Comparison of ENCODE assay signal across 8 mouse cellular contexts in genomic region chr3:86761095-86762035, GRCm38 (mm10).
DNase-seq lines count a peak whose midpoint lies in the region; ATAC-seq lines count a peak whose summit lies in the region.

No protein-coding gene starts in this region.

- no peak overlapping the region for H3K4me2 ChIP-seq in liver, embryonic 12.5 days
- no peak overlapping the region for H3K4me2 ChIP-seq in embryonic facial prominence, embryonic 15.5 days (replicated peaks)
- H3K4me2 ChIP-seq in hindbrain, embryonic 14.5 days (replicated peaks), result peak overlapping the region; percentile 36; the same call in 1 of the 2 replicates

- H3K27ac ChIP-seq in liver, embryonic 12.5 days, result no peak overlapping the region
- H3K27ac ChIP-seq in embryonic facial prominence, embryonic 15.5 days (replicated peaks), result peak overlapping the region; percentile 75
- peak overlapping the region; percentile 64 for H3K27ac ChIP-seq in hindbrain, embryonic 14.5 days
- peak overlapping the region; percentile 81 for H3K27ac ChIP-seq in midbrain, embryonic 10.5 days (replicated peaks)

- no peak overlapping the region for H3K4me3 ChIP-seq in liver, embryonic 12.5 days
- no peak overlapping the region for H3K4me3 ChIP-seq in embryonic facial prominence, embryonic 15.5 days (replicated peaks)
- H3K4me3 ChIP-seq in hindbrain, embryonic 14.5 days (replicated peaks; ENCODE audit: low read length), result no peak overlapping the region
- no peak overlapping the region for H3K4me3 ChIP-seq in midbrain, embryonic 10.5 days

- H3K36me3 ChIP-seq in liver, embryonic 12.5 days, result no peaks in the 10 kb centered on the region
- H3K36me3 ChIP-seq in embryonic facial prominence, embryonic 15.5 days, result 0 out of 2 replicates have a peak, but pooled peaks cover 2% of the 10 kb centered on the region
- H3K36me3 ChIP-seq in hindbrain, embryonic 14.5 days (replicated peaks; ENCODE audit: control insufficient read depth, insufficient read depth), result no peaks in the 10 kb centered on the region
- 0 out of 2 replicates have a peak, but pooled peaks cover 3% of the 10 kb centered on the region for H3K36me3 ChIP-seq in midbrain, embryonic 10.5 days

- ATAC-seq in liver, embryonic 12.5 days, result no peak
- ATAC-seq in embryonic facial prominence, embryonic 15.5 days (ENCODE audit: insufficient number of reproducible peaks, low FRiP score, low TSS enrichment, low read depth), result peak; percentile 85; the same call in 1 of the 2 replicates
- peak; percentile 85 for ATAC-seq in hindbrain, embryonic 14.5 days (ENCODE audit: low FRiP score)

- H3K4me1 ChIP-seq in liver, embryonic 12.5 days, result no peaks in the 10 kb centered on the region
- 0 out of 2 replicates have a peak, but pooled peaks cover 3% of the 10 kb centered on the region for H3K4me1 ChIP-seq in embryonic facial prominence, embryonic 15.5 days
- H3K4me1 ChIP-seq in hindbrain, embryonic 14.5 days (replicated peaks; ENCODE audit: control insufficient read depth, insufficient read depth, low read length), result peaks cover 2% of the 10 kb centered on the region; the same call in 1 of the 2 replicates
- peaks cover 29% of the 10 kb centered on the region for H3K4me1 ChIP-seq in midbrain, embryonic 10.5 days

- WGBS in liver, embryonic 12.5 days (ENCODE audit: insufficient replicate concordance), result 59% methylated on average over 9 of the region's 9 CpGs
- WGBS in embryonic facial prominence, embryonic 15.5 days, result 41% methylated on average over 9 of the region's 9 CpGs
- WGBS in hindbrain, embryonic 14.5 days, result 55% methylated on average over 9 of the region's 9 CpGs
- WGBS in midbrain, embryonic 10.5 days, result 63% methylated on average over 9 of the region's 9 CpGs

- no peaks in the 10 kb centered on the region for H3K9me3 ChIP-seq in liver, embryonic 12.5 days (replicated peaks)
- H3K9me3 ChIP-seq in embryonic facial prominence, embryonic 15.5 days (replicated peaks), result no peaks in the 10 kb centered on the region
- H3K9me3 ChIP-seq in hindbrain, embryonic 14.5 days (ENCODE audit: control insufficient read depth, low read length), result no peaks in the 10 kb centered on the region
- H3K9me3 ChIP-seq in midbrain, embryonic 10.5 days (replicated peaks), result no peaks in the 10 kb centered on the region

- no peaks in the 10 kb centered on the region for H3K27me3 ChIP-seq in liver, embryonic 12.5 days (replicated peaks)
- H3K27me3 ChIP-seq in embryonic facial prominence, embryonic 15.5 days, result no peaks in the 10 kb centered on the region
- H3K27me3 ChIP-seq in hindbrain, embryonic 14.5 days (ENCODE audit: control insufficient read depth, insufficient read depth, low read length), result no peaks in the 10 kb centered on the region
- peaks cover 3% of the 10 kb centered on the region; the same call in 1 of the 2 replicates for H3K27me3 ChIP-seq in midbrain, embryonic 10.5 days (ENCODE audit: low read depth, poor library complexity, severe bottlenecking)

- H3K9ac ChIP-seq in liver, embryonic 12.5 days, result no peak overlapping the region
- no peak overlapping the region for H3K9ac ChIP-seq in embryonic facial prominence, embryonic 15.5 days
- H3K9ac ChIP-seq in hindbrain, embryonic 14.5 days, result peak overlapping the region; percentile 55

- peak; percentile 51 for DNase-seq in liver
- peak; percentile 63 to 78 for DNase-seq in adrenal gland, postnatal 36 days
- DNase-seq in hindbrain, embryonic 14.5 days (ENCODE audit: low spot score), result peak; percentile 94
- peak; percentile 50 to 75 for DNase-seq in layer of hippocampus, postnatal 36 days
- peak; percentile 68 for DNase-seq in midbrain, embryonic 10.5 days (ENCODE audit: low spot score)
- peak; percentile 37 to 43 for DNase-seq in spleen, postnatal 36 days (ENCODE audit: low spot score in 2 of 2)

Comparison
In these comparisons a context has a peak if more than half of its experiments do, and no peak if none do; other contexts are left out.
1. DNase-seq: peak in every context shown above with its lines; median percentile 94 in hindbrain, embryonic 14.5 days; 70 in adrenal gland, postnatal 36 days; 68 in midbrain, embryonic 10.5 days; 62 in layer of hippocampus, postnatal 36 days; 51 in liver; 40 in spleen, postnatal 36 days.